24 mouse cellular contexts compared by ENCODE assay signal in genomic region chr6:137773637-137774028, GRCm38 (mm10). TPM values are rescaled to one million over a fixed set of nuclear protein-coding genes. Genes with fewer than 3 reads are reported as not detected.
DNase-seq lines count a peak whose midpoint lies in the region; TF ChIP-seq lines count a peak whose summit lies in the region.
"Had no signal": no experiment of that assay in that cellular context is flagged by ENCODE, and none has a peak within 500 bp of the region (broad histone marks: within the 10 kb centered on the region; RNA-seq: fewer than 3 reads in every experiment).

No protein-coding gene starts in this region.

- H3ac ChIP-seq in myocyte (ENCODE audit: control insufficient read depth, insufficient read length): no peak overlapping the region

- no peaks in the 10 kb centered on the region for H3K27me3 ChIP-seq in myocyte (ENCODE audit: control insufficient read depth, insufficient read depth, insufficient read length)
- H3K27me3 ChIP-seq: embryonic facial prominence, embryonic 13.5 days; forebrain, embryonic 12.5 days; forebrain, embryonic 15.5 days; heart, embryonic 13.5 days; hindbrain, embryonic 13.5 days; intestine, embryonic 15.5 days had no signal

- no peak overlapping the region for H3K4me3 ChIP-seq in myocyte
- no peak overlapping the region for H3K4me3 ChIP-seq in layer of hippocampus, adult 2 months
- H3K4me3 ChIP-seq: embryonic facial prominence, embryonic 10.5 days; embryonic facial prominence, embryonic 13.5 days; erythroblast, embryonic 14.5 days; forebrain, embryonic 12.5 days; forebrain, embryonic 15.5 days; heart, adult 2 months; heart, embryonic 13.5 days; hindbrain, embryonic 10.5 days; hindbrain, embryonic 13.5 days; intestine, embryonic 15.5 days had no signal

- no peaks in the 10 kb centered on the region for H3K79me2 ChIP-seq in myocyte (ENCODE audit: control insufficient read depth, insufficient read depth)

- no peak overlapping the region for H3K27ac ChIP-seq in layer of hippocampus, adult 2 months
- H3K27ac ChIP-seq: embryonic facial prominence, embryonic 10.5 days; embryonic facial prominence, embryonic 13.5 days; forebrain, embryonic 12.5 days; forebrain, embryonic 15.5 days; heart, adult 2 months; heart, embryonic 13.5 days; hindbrain, embryonic 10.5 days; hindbrain, embryonic 13.5 days; intestine, embryonic 15.5 days had no signal

- DNase-seq in heart, postnatal 4 days: peak; percentile 1
- DNase-seq in heart, postnatal 10 days: no peak
- peak; percentile 14 for DNase-seq in testis, postnatal 10 days (ENCODE audit: low spot score)
- DNase-seq in testis, postnatal 14 days (ENCODE audit: low spot score): no peak
- DNase-seq in layer of hippocampus, adult 2 months (ENCODE audit: low spot score in 2 of 2): no peak
- DNase-seq: adrenal gland, adult 2 months; adrenal gland, postnatal 25 days; cerebellum, adult 11-12 months; cerebellum, adult 8-10 months; cerebellum, postnatal 10 days; cerebellum, postnatal 36 days; embryo, embryonic 11 days; gastrocnemius, postnatal 25 days; heart, adult 2 months had no signal

- peak overlapping the region; percentile 15 for H3K4me2 ChIP-seq in myocyte (ENCODE audit: low read depth)
- H3K4me2 ChIP-seq: embryonic facial prominence, embryonic 13.5 days; forebrain, embryonic 12.5 days; forebrain, embryonic 15.5 days; heart, embryonic 13.5 days; hindbrain, embryonic 13.5 days; intestine, embryonic 15.5 days had no signal

- TF ChIP-seq POLR2A in myocyte (IDR thresholded peaks at IDR 0.05; ENCODE audit: insufficient read length, low read depth): no peak

- intact Hi-C loops in heart, postnatal 10 days (cut with DNase I): no loop called here

- TF ChIP-seq CTCF in layer of hippocampus, adult 2 months (conservative IDR thresholded peaks at IDR 0.05): no peak

- H3K36me3 ChIP-seq in myocyte (ENCODE audit: control insufficient read depth, insufficient read depth): no peaks in the 10 kb centered on the region
- H3K36me3 ChIP-seq: embryonic facial prominence, embryonic 10.5 days; embryonic facial prominence, embryonic 13.5 days; forebrain, embryonic 12.5 days; forebrain, embryonic 15.5 days; heart, embryonic 13.5 days; hindbrain, embryonic 10.5 days; hindbrain, embryonic 13.5 days; intestine, embryonic 15.5 days had no signal

TF ChIP-seq in myocyte, 11 proteins besides CTCF, POLR2A, EP300 and RAD21:
- TF ChIP-seq USF1 (IDR thresholded peaks at IDR 0.05; ENCODE audit: low read depth) (no peak), CEBPB (IDR thresholded peaks at IDR 0.05; ENCODE audit: insufficient read depth, poor library complexity, severe bottlenecking) (no peak), TCF12 (IDR thresholded peaks at IDR 0.05; ENCODE audit: insufficient read depth, poor library complexity, severe bottlenecking) (no peak), MYOG (IDR thresholded peaks at IDR 0.05; ENCODE audit: control insufficient read depth in 1 of 3, insufficient read depth in 1 of 3, insufficient read length in 2 of 3, low read depth in 2 of 3) (peak in 2 of 3 experiments; percentile 16 to 68), SRF (IDR thresholded peaks at IDR 0.05; ENCODE audit: control insufficient read depth, insufficient read length, low read depth) (no peak), E2F4 (IDR thresholded peaks at IDR 0.05; ENCODE audit: insufficient read depth) (no peak), MYOD1 (IDR thresholded peaks at IDR 0.05; ENCODE audit: control insufficient read depth in 1 of 3, insufficient read length in 2 of 3, low read depth in 2 of 3) (peak in 1 of 3 experiments; percentile 18), POLR2AphosphoS2 (IDR thresholded peaks at IDR 0.05; ENCODE audit: insufficient read length, low read depth) (no peak)

RNA-seq across cellular contexts. Expression of gene Dera, which starts 19.3 kb away (rescaled TPM):
- 10 to 100 TPM; 20.5 to 23.2 TPM for total RNA-seq in heart, postnatal 4 days (2021)
- total RNA-seq in heart, postnatal 10 days (2021): 10 to 100 TPM; 14.4 to 16.2 TPM
- 17.5 TPM for polyA plus RNA-seq in myocyte (2012; fragmentation: generic; extraction: Trizol)
- total RNA-seq in layer of hippocampus, adult 2 months (2021): 1 to 10 TPM; 5.1 to 6.1 TPM

RNA-seq across cellular contexts. Expression of gene Strap, which starts 38.8 kb away (rescaled TPM):
- total RNA-seq in heart, postnatal 4 days (2021): 100 to 1,000 TPM; 115 to 121 TPM
- 100 to 1,000 TPM in 1 of 2 experiments, 10 to 100 TPM in 1; 99.3 to 106 TPM for total RNA-seq in heart, postnatal 10 days (2021)
- 87.9 TPM for polyA plus RNA-seq in myocyte (2012; fragmentation: generic; extraction: Trizol)
- 100 to 1,000 TPM; 110 to 112 TPM for total RNA-seq in layer of hippocampus, adult 2 months (2021)

Comparison
In these comparisons a context has a peak if more than half of its experiments do, and no peak if none do; other contexts are left out.
1. DNase-seq: peak in heart, postnatal 4 days (single experiment) and testis, postnatal 10 days (single experiment); none in heart, postnatal 10 days (0 of 2), testis, postnatal 14 days (single experiment) and layer of hippocampus, adult 2 months (0 of 2).